Mouse (Mus musculus) telencephalon, adult 2 months (tissue): ENCODE results near the gene Olfr9.
A peak's percentile ranks its signal among the peaks of the same experiment; 100 is the strongest.
"Not testable (repeated sequence)": the region's sequence is repeated elsewhere in the genome, so short reads cannot be mapped to it uniquely, and the experiment has no call there.

Experiments
- DNase-seq: peaks from one replicate; pipeline ENCODE4 v3.0.0-alpha.2; 2011; ENCODE audit warnings: low read depth, low spot score

Olfr9 gene

DNA sequence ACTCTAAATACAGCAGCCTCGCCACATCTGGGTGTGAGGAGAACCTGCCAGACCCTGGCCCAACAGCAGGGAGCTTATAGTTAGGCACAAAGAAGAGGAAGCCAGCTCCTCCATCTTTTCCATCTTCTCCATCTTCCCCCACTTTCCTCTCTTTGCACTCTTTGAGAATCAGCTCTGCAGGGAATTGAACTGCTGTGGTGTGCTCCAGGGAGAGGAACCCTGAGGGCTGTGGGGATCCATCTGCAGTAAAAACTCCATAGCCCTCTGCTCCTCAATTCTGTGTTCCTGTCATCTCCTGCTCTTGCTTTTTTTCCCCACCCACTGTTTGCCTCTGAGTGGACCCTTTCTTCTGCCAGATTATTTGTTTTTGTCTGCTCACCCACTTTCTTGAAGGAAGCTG lies at the start of gene Olfr9:
TSS of gene Olfr9 (plus strand) at position 301 of the 400 bp plus-strand sequence.
- DNase-seq = not testable (repeated sequence)

DNA sequence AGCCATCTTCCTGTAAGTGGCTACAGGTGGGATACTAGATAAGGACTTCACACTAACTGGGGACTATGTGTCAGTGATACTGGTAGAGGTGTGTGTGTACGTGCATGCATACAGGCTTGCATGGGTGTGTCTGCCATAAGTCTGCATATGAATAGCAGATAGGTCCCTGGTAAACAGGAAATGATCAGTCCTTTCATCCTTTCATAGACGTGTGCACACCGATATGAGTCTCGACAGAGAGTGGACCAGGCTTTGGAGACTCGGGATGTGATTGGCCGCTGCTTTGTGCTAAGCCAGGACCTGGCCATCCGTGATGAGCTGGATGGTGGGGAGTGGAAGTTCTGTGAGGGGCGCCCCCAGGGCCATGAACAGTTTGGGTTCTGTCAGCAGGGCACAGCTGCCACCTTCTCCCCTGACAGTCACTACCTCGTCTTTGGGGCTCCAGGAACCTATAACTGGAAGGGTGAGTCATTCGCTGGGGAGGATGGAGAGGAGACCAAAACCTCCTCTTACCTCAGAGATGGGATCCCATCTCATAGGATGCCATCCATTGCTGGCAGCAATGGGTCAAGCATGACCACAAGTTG lies 48.7 kb upstream of the Olfr9 start:
- no peak for DNase-seq

DNA sequence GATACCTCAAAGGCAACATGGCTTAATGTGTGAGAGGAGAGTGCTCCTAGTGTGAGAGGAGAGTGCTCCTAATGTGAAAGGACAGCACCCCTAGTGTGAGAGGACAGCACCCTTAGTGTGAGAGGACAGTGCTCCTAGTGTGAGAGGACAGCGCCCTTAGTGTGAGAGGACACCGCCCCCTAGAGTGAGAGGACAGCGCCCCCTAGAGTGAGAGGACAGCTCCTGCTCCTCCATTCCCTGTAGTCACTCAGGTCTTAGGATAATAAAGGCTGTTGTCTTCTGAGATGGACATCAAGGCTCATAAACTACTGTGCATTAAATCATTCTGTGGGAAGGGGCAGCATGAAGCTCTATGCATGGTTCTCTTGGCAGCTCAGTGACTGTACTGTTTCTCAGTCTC lies 43.6 kb upstream of the Olfr9 start:
- DNase-seq = no peak

DNA sequence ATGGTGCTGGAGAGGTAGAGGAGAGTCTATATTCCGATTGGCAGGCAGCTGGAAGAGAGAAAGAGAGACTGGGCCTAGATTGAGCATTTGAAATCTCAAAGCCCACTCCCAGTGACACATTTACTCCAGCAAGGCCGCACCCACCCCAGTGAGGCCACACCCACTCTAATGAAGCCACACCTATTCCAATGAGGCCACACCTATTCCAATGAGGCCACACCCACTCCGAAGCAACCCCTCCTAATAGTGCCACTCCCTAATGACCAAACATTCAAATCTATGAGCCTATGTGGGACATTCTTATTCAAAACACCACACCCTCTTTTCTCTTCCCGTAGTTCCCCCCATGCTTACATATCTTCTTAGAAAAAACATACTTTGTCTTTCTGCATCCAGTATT lies 41.7 kb upstream of the Olfr9 start:
- no peak for DNase-seq

DNA sequence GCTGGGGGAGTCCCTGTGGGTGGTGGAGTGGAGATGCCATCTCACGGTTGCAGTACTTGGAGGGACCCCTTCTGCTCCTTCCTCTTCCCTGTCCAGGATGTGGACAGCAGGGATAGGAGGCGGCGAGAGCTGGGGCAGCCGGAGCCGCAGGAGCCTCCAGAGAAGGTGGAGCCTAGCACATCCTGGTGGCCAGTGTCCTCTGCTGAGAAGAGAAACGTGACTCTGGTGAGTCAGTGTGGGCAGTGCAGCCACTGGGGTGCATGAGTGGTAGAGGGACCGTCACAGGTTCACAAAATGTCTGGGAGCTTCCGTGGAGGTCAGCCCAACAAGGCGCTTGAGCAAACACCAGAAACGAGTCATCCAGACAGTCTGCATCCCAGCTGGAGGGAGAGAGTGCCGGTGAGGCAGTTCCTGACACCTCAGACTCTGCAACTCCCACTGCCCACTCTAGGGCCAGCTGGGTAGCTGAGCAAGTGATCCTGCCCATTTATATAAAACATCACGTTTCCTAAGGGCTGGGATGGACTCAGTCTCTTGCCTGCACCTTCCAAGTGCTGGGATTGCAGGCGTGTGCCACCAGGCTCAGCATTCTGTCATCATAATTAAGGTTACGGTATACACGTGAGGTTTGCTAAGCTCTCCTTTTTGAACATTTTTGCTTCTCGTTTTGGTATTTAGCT lies 38.9 kb upstream of the Olfr9 start:
- DNase-seq = no peak

DNA sequence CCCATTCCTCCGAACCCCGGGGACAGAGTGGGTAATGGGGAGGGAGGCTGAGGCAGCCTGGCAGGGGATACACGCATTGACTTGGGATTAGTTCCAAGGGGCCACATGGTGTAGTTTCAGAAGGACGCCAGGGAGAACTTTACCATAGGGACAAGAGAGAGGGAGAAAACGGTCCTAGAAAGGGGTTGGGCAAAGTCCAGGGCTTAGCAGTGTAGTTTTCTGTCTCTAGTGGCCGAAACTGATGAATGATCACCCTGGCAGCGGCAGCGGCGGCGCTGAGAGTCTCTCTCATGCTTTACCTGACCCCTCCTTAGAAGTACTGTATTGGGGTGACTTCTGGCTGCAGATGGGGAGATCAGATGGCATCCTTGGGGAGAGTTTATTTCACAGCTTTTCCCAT lies 30.9 kb upstream of the Olfr9 start:
- DNase-seq = no peak

DNA sequence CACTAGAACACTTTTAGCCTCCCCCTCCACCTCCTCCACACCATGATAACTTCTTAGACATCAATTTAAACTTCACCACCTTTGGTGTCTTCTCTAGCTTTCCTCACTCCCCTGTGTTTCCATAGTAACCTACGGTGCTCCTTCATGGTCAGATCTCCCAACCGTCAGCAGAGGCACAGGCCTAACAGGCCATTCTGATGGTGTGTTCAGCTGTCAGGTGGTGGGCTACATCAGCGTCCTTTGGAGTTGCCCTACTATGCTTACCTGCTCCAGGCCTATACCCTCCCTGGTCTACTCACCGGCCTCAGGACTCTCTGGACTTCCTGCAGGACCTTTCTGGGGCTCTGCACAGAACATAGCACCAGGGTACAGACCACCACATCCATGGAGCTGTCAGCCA lies 29.1 kb upstream of the Olfr9 start:
- DNase-seq = no peak

DNA sequence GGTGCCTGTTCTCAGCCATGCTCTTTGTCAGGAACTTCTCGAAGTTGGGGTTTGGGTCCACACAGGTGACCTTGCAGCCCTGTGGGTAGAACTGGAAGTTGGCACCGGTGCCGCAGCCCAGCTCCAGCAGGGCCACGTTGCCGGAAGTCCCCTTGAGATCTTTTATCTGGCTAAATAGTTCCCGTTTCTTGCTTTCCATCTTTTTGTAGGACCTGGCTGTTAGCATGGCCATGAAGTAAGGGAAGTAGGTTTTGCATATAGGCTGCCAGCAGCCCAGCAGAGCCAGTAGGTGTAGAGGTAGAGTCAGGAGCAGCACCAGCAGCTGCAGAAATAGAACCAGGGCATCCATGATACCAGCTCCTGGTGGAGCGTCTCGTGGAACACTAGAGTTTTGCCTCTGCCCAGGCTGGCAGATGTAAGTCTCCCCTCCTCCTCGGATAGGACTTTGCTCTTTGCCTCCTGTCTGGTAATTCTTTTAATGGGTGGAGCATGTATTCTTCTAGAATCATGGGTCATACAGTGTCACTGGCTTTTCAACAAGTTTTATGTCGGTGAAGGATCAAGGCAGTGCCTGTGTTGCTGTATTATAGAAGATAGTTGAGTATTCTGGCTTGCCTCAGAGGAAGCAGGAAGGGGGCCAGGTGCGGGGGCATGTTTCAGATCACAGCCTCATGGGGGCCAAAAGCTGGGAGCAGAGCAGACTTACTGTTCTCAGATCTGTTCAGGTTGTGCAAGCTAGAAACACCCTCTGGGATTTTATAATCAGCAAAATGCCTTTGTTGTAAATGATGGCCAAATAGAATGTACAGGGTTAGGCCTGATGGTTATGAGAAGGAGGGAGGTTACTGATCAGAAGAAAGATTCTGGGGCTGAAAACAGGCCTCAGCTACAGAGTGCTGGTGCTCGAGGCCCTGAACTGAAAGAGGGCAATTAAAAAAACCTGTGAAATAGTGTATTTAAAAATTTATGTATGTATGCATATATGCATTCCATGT lies 28.3 kb upstream of the Olfr9 start, which contains the start of gene Mettl7b:
TSS of gene Mettl7b (minus strand) at position 399 of the 995 bp plus-strand sequence.
- no peak for DNase-seq

DNA sequence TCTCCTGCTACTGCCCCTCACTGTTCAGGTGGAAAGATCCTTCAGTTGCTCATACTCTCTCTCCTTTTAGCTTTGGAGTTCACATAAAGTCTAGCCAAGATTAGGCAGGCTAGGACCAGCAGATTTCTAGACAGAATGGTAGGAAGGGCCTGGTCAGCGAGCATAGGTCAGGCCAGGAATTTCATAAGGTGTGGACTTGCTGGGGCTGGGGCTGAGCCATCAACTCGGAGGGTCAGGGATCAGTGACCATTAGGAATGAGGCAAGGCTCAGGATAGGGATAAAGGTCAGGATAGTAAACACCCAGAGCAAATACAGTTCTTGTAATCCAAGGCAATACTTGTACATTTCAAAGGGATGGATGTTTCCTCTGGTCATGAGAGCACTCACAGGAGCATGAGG lies 24.3 kb upstream of the Olfr9 start:
- no peak for DNase-seq

DNA sequence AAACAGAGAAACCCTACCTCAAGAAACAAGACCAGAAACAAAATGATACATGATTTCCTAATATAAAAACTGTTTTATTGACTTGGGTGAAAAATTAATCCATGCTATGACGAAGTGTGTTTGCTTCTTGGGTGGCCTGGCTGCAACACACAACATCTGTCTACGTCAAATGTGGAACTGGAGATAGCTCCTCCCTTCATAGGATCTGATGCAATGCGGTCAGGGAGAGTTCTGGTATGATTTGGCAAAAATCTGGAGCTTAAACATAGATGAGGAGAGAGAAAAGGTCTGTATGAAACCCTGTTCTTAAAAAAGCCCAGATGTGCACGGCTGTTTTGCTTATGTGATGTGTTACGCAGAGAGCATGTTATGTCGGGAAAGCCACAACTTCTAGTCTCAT lies 23.4 kb upstream of the Olfr9 start:
- no peak for DNase-seq

DNA sequence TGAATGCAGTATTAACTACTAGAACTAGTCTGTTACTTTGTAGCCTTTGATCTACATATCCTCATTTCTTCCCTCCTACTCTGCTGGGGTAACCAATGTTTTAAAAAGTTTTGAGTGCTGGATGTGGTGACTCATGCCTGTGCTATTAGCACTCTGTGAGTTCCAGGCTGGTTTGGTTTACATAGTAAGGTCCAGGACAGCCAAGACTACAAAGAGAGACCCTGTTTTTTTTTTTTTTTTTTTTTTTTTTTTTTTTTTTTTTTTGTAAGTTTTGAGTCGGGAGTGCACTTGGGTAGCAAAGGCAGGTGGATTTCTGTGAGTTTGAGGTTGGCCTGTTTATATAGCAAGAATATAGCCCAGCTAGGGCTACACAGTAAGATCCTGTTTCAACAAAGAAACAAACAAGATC lies 20.9 kb upstream of the Olfr9 start:
- DNase-seq = no peak

DNA sequence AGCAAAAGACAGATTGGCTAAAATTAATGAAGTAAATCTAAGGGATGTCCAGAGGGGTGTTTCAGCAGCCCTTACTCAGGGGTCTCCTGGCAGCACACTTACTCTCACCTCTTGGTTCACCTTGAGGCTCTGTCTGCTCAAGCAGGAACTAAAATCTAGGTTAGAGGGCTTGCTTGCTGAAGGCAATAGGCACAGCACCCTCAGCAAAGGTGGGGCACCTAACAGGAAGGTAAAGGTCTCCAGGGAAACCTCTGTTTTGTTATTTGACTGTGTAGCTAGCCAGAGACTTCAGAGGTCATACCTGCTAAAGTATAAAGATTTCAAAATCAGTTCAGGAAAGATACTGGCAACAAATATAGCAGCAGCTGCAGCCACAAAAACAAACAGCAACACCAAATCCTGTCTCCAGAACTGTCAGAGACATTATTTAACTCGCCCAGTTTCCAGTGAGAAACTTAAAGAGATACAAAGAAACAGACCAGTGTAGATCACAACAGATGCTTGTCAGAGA lies 18.4 kb upstream of the Olfr9 start:
- DNase-seq = no peak

DNA sequence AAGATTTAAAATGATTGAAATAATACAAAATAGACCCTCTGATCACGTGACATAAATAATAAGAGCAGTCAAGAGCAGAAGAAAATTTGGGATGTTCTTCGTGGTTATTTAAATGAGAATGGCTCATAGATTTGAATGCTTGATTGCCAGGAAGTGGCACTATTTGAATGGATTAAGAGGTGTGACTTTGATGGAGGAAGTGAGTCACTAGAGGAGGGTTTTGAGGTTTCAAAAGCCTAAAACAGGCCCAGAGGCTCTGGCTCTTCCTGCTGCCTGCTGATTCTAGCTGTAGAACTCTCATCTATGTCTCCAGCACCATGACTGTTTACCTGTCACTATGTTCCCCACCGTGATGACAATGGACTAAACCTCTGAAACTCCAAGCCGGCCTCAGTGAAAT lies 16.4 kb upstream of the Olfr9 start:
- no peak for DNase-seq

DNA sequence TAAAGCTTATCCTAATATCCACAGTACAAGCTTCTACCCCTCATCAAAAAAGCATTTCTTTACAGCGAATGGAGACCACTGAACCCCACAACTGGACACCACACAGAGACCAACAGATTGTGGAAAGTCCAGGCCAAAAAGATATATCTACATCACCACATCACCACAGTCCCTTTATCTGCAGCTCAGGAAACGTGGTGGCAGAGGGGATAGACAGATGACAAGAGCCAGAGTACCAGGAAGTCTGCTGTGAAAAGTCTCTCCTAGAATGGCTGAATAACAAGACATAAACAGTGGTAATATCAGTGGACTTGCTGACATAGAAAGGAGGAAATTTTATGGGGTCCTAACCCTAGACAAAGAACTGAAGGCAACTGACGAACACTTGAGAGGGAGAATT lies 12.8 kb upstream of the Olfr9 start:
- no peak for DNase-seq

DNA sequence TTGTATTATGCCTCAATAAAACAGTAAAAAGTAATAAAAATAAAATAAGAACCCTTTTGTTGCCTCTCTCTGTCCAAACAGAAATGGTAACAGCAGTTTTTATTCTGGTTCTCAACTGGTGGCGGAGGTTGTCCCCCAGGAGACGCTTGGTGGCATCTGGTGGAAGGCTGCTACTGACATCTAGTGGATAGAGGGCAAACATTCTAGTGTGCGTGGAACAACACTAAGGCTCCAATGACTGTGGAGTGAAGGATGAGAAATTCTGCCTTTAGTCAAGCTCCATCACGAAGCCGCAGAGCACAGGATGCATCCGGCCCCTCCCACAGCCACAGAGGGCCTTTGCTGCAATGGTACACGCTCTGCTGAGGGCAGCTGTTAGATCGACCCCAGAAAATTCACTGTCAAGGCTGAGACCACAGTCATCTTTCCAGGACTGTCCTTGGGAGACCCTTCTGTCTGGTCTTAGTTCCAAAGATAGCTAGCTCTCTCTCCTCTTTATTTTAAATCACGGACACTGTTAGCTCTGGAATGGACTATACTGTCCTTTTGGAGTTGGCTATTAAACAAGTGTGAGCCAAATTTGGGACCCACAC lies 11.6 kb upstream of the Olfr9 start:
- peak; percentile 38 for DNase-seq

DNA sequence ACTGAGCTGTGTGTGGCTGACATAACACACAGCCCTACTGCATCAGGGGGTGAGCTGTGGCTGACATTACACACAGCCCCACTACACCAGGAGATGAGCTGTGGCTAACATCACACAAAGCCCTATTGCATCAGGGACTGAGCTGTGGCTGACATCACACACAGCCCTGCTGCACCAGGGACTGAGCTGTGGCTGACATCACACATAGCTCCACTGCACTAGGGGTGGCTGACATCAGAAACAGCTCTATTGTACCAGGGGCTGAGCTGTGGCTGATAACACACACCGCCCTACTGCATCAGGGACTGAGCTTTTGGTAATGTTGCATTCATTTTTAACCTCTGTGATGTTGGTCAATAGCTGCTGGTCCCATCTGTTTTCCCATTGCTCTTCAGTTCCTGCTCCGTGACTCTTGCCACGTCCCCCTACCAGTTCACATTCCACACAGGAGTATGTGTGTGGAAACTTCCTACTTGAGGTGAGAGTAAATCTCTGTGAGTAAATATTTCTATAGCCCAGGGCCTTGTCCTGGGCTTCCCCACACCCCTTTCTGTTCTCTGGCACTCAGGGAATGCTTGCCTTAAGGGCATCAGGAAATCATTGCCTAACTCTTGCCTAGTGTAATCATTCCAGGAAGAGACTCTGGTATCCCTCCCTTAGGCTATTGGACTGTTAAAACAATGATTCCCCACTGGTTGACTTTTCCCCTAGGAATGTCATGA lies 8.4 kb upstream of the Olfr9 start:
- no peak for DNase-seq

DNA sequence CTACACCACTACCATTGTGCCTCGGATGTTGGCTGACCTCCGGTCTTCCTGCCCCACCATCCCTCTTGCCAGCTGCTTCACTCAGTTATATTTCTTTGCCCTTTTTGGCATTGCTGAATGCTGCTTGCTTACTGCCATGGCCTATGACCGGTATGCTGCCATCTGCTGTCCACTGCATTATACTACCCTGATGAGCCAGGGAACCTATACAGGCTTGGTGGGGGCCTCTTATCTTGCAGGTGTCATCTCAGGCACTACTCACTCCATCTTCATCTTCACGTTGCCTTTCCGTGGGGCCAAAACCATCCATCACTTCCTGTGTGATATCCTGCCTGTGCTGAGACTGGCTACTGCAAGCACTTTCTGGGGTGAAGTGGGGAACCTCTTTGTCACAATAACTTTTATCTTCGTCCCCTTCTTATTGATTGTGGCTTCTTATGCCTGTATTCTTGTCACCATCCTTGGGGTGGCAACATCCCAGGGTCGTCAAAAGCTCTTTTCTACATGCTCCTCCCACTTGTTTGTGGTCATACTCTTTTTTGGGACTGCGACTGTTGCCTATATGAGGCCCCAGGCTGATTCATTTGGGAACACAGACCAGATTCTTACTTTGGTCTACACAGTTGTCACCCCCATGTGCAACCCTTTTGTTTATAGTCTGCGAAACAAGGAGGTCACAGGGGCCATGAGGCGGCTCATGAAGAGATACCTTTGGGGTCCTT lies 1.1 kb downstream of the Olfr9 start:
- DNase-seq = not testable (repeated sequence)

DNA sequence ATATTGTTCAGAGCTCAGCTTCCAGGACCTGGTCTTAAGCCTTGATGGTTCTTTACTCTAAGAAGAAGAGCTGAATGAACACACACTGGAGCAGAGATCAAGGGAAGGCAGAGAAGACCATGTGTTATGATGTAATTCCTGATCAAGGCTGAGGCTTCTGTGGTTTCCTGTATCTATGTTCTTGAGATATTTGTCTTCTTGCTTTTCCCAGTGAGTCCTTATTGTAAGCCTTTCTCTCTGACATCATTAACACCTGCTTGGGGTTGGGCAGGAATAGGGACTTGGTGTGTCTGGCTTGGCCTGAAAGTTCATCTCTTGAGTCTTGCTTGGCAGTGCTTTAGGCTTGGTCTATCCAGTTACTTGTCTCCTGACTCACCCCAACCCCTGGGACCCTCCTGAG lies 1.8 kb downstream of the Olfr9 start:
- DNase-seq = no peak

DNA sequence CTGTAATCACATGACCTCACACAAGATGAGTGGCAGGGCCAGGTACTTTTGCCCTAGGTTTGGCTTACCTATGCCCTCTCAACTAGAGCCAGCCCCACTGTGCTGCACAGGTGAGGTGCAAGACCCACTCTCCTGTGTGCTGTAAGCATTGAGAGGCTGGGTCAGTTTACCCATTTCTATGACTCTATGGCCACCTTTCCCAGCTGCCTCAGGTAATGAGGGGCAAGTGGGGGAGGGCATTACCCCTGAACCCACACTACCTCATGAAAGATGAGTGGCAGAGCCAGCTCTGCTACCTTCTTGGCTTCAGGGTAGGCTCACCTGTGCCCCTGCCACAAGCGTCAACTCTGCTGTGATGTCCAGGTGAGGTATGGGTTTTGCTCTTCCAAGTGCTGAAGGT lies 6.6 kb downstream of the Olfr9 start:
- DNase-seq = no peak

DNA sequence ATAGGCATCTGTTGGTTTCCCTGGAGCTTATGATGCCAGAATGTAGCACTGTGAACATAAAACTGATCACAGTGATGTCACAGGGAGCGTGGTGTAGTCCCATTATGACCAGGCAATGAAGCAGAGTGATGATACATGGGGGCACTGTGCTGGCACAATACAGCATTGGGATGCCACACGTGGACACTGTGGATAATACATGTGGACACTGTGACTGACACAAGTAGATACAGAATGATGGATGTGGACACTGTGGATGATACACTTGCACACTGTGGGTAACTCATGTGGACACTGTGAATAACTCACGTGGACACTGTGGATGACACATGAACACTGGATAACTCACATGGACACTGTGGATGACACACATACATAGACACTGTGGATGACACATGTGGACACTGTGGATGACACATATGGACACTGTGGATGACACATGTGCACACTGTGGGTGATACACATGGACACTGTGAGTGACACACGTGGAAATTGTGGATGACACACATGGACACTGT lies 7.4 kb downstream of the Olfr9 start:
- no peak for DNase-seq
